Mouse (Mus musculus): ENCODE data around the gene Cdyl2. TPM values are rescaled to one million over a fixed set of nuclear protein-coding genes. Genes with fewer than 3 reads are reported as not detected.

The Cdyl2 gene
- total RNA-seq, 1 experiment: 37.3 TPM

- no peaks in the 10 kb centered on the region for H3K4me1 ChIP-seq (ENCODE audit: control insufficient read depth in 2 of 2, insufficient read depth in 2 of 2, low read length in 2 of 2, poor library complexity in 1 of 2)
- peaks cover 23% of the 10 kb centered on the region; the same call in 1 of the 2 replicates for H3K36me3 ChIP-seq (ENCODE audit: control insufficient read depth, insufficient read depth, low read length, poor library complexity, severe bottlenecking)
- H3K9me3 ChIP-seq (ENCODE audit: control insufficient read depth, insufficient read depth, low read depth, low read length): no peaks in the 10 kb centered on the region; the same call in 1 of the 2 replicates
- H3K4me3 ChIP-seq (ENCODE audit: insufficient read depth in 1 of 2, low read depth in 1 of 2, low read length in 2 of 2, poor library complexity in 1 of 2, severe bottlenecking in 1 of 2): no peak overlapping the region
- in situ Hi-C loops (cut with MboI; ENCODE audit: low sequenced_read_pairs in 2 of 2, unreplicated experiment in 2 of 2): no loop called here
- no peak for DNase-seq (ENCODE audit: low read depth, low spot score)
- H3K9ac ChIP-seq (ENCODE audit: insufficient read depth, low read depth, low read length, poor library complexity, severe bottlenecking): no peak overlapping the region
- TF ChIP-seq ZNF384 (IDR thresholded peaks at IDR 0.05; ENCODE audit: low read depth, low read length) (no peak), ZC3H11A (IDR thresholded peaks at IDR 0.05; ENCODE audit: borderline replicate concordance, low read depth, low read length) (no peak), CHD2 (IDR thresholded peaks at IDR 0.05; ENCODE audit: low read depth, low read length) (no peak), HCFC1 (IDR thresholded peaks at IDR 0.05; ENCODE audit: borderline replicate concordance, insufficient read depth, low read length) (no peak), MAFK (IDR thresholded peaks at IDR 0.05; ENCODE audit: insufficient read depth, low read depth, low read length) (no peak)
- no peak overlapping the region for H3K27ac ChIP-seq (ENCODE audit: insufficient read depth, low read depth, low read length, poor library complexity, severe bottlenecking)
These were observed 133.1 kb downstream of the Cdyl2 start for GRCm38 (mm10) chr8:116599728-116600127.

DNA sequence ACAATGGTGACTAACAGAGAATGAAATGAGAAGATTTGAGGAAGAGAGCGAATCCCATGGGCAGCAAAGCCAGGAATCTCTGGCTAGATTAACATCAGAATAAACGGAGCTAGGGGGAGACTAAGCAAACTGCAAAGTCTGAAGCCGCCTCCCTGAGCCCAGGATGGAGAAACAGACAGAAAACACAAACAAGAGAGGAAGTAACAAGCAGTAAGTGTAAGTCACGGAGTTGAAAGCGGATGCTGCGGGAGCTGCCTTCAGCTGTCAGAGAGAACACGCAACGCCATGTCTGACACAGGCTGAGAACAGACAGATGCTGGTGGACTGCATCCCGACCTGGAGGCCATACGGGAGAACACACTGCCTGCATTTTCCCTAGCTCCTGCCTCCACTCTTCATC lies 141.6 kb downstream of the Cdyl2 start:
- no peak for DNase-seq (ENCODE audit: low read depth, low spot score)
- Histone ChIP-seq H3K4me1 (ENCODE audit: control insufficient read depth in 2 of 2, insufficient read depth in 2 of 2, low read length in 2 of 2, poor library complexity in 1 of 2) (peaks cover 9 to 11% of the 10 kb centered on the region in 2 experiments; a peak in 3 of 4 replicates), H3K9ac (ENCODE audit: insufficient read depth, low read depth, low read length, poor library complexity, severe bottlenecking) (peak overlapping the region; percentile 26; the same call in 1 of the 2 replicates), H3K36me3 (ENCODE audit: control insufficient read depth, insufficient read depth, low read length, poor library complexity, severe bottlenecking) (peaks cover 48% of the 10 kb centered on the region), H3K4me3 (ENCODE audit: insufficient read depth in 1 of 2, low read depth in 1 of 2, low read length in 2 of 2, poor library complexity in 1 of 2, severe bottlenecking in 1 of 2) (no peak overlapping the region), H3K27ac (ENCODE audit: insufficient read depth, low read depth, low read length, poor library complexity, severe bottlenecking) (no peak overlapping the region), H3K9me3 (ENCODE audit: control insufficient read depth, insufficient read depth, low read depth, low read length) (no peaks in the 10 kb centered on the region)
- no peak for TF ChIP-seq CHD2 (IDR thresholded peaks at IDR 0.05; ENCODE audit: low read depth, low read length)
- no peak for TF ChIP-seq ZNF384 (IDR thresholded peaks at IDR 0.05; ENCODE audit: low read depth, low read length)
- TF ChIP-seq MAFK (IDR thresholded peaks at IDR 0.05; ENCODE audit: insufficient read depth, low read depth, low read length): no peak
- no peak for TF ChIP-seq ZC3H11A (IDR thresholded peaks at IDR 0.05; ENCODE audit: borderline replicate concordance, low read depth, low read length)
- no peak for TF ChIP-seq HCFC1 (IDR thresholded peaks at IDR 0.05; ENCODE audit: borderline replicate concordance, insufficient read depth, low read length)
- in situ Hi-C loops (cut with MboI; ENCODE audit: low sequenced_read_pairs in 2 of 2, unreplicated experiment in 2 of 2): no loop called here

DNA sequence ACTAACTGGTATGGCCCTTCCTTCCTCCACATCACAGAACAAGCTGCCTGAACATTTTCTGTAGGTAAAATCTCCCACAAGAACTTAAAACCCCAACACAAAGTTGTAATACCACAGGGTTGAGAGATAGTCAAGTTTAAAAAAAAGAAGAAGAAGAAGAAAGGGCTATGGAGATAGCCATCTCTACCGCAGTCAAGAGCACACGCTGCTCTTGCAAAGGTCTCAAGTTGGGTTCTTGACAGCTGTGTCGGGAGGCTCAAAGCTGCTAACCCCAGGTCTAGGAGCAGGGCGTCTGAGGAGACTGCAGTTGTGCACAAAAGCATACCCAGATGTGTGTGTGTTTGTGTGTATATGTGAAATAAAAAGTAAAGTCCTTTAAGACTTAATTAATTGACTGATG lies 142.2 kb downstream of the Cdyl2 start:
- in situ Hi-C loops (cut with MboI; ENCODE audit: low sequenced_read_pairs in 2 of 2, unreplicated experiment in 2 of 2): no loop called here
- peaks cover 53% of the 10 kb centered on the region for H3K36me3 ChIP-seq (ENCODE audit: control insufficient read depth, insufficient read depth, low read length, poor library complexity, severe bottlenecking)
- H3K4me3 ChIP-seq (ENCODE audit: insufficient read depth in 1 of 2, low read depth in 1 of 2, low read length in 2 of 2, poor library complexity in 1 of 2, severe bottlenecking in 1 of 2): no peak overlapping the region

GRCm38 (mm10) chr8:116590106-116590505 lies 142.7 kb downstream of the Cdyl2 start:
- no peaks in the 10 kb centered on the region for H3K9me3 ChIP-seq (ENCODE audit: control insufficient read depth, insufficient read depth, low read depth, low read length)
- TF ChIP-seq ZC3H11A (IDR thresholded peaks at IDR 0.05; ENCODE audit: borderline replicate concordance, low read depth, low read length) (no peak), ZNF384 (IDR thresholded peaks at IDR 0.05; ENCODE audit: low read depth, low read length) (no peak), CHD2 (IDR thresholded peaks at IDR 0.05; ENCODE audit: low read depth, low read length) (no peak), MAFK (IDR thresholded peaks at IDR 0.05; ENCODE audit: insufficient read depth, low read depth, low read length) (no peak), HCFC1 (IDR thresholded peaks at IDR 0.05; ENCODE audit: borderline replicate concordance, insufficient read depth, low read length) (no peak)
- DNase-seq (ENCODE audit: low read depth, low spot score): no peak
- no peak overlapping the region for H3K9ac ChIP-seq (ENCODE audit: insufficient read depth, low read depth, low read length, poor library complexity, severe bottlenecking)
- H3K27ac ChIP-seq (ENCODE audit: insufficient read depth, low read depth, low read length, poor library complexity, severe bottlenecking): no peak overlapping the region
- peaks cover 51% of the 10 kb centered on the region for H3K36me3 ChIP-seq (ENCODE audit: control insufficient read depth, insufficient read depth, low read length, poor library complexity, severe bottlenecking)
- in situ Hi-C loops (cut with MboI; ENCODE audit: low sequenced_read_pairs in 2 of 2, unreplicated experiment in 2 of 2): no loop called here
- H3K4me1 ChIP-seq (ENCODE audit: control insufficient read depth in 2 of 2, insufficient read depth in 2 of 2, low read length in 2 of 2, poor library complexity in 1 of 2): peaks cover 9 to 11% of the 10 kb centered on the region in 2 experiments; a peak in 3 of 4 replicates
- no peak overlapping the region for H3K4me3 ChIP-seq (ENCODE audit: insufficient read depth in 1 of 2, low read depth in 1 of 2, low read length in 2 of 2, poor library complexity in 1 of 2, severe bottlenecking in 1 of 2)

More for the DNA sequence above, 142.2 kb downstream of the Cdyl2 start:
- Histone ChIP-seq H3K9me3 (ENCODE audit: control insufficient read depth, insufficient read depth, low read depth, low read length) (no peaks in the 10 kb centered on the region), H3K9ac (ENCODE audit: insufficient read depth, low read depth, low read length, poor library complexity, severe bottlenecking) (no peak overlapping the region), H3K4me1 (ENCODE audit: control insufficient read depth in 2 of 2, insufficient read depth in 2 of 2, low read length in 2 of 2, poor library complexity in 1 of 2) (peaks cover 9 to 11% of the 10 kb centered on the region in 2 experiments; a peak in 3 of 4 replicates), H3K27ac (ENCODE audit: insufficient read depth, low read depth, low read length, poor library complexity, severe bottlenecking) (no peak overlapping the region)
- no peak for DNase-seq (ENCODE audit: low read depth, low spot score)
- TF ChIP-seq ZNF384 (IDR thresholded peaks at IDR 0.05; ENCODE audit: low read depth, low read length): no peak
- no peak for TF ChIP-seq CHD2 (IDR thresholded peaks at IDR 0.05; ENCODE audit: low read depth, low read length)
- no peak for TF ChIP-seq HCFC1 (IDR thresholded peaks at IDR 0.05; ENCODE audit: borderline replicate concordance, insufficient read depth, low read length)
- no peak for TF ChIP-seq MAFK (IDR thresholded peaks at IDR 0.05; ENCODE audit: insufficient read depth, low read depth, low read length)
- no peak for TF ChIP-seq ZC3H11A (IDR thresholded peaks at IDR 0.05; ENCODE audit: borderline replicate concordance, low read depth, low read length)
